Mouse (Mus musculus): ENCODE results near the gene H6pd. TPM values are rescaled to one million over a fixed set of nuclear protein-coding genes. Genes with fewer than 3 reads are reported as not detected.

The H6pd gene
- total and polyA plus RNA-seq, 2 experiments from 2014 or later: 7.3 to 25.7 TPM

GRCm38 (mm10) chr4:149941067-149941755 lies 67.6 kb downstream of the H6pd start:
- DNase-seq (ENCODE audit: low spot score): no peak
- H3K27ac ChIP-seq (ENCODE audit: low read depth): no peak overlapping the region
- H3K4me1 ChIP-seq (ENCODE audit: control insufficient read depth, insufficient read depth): peaks cover 39% of the 10 kb centered on the region
- no peaks in the 10 kb centered on the region for H3K36me3 ChIP-seq (replicated peaks; ENCODE audit: control insufficient read depth, insufficient read depth, low read length)
- no peaks in the 10 kb centered on the region for H3K27me3 ChIP-seq (ENCODE audit: control insufficient read depth, insufficient read depth, low read length)
- no peak overlapping the region for H3K9ac ChIP-seq (replicated peaks; ENCODE audit: low read depth, low read length)
- H3K4me2 ChIP-seq (ENCODE audit: low read depth, low read length): no peak overlapping the region
- H3K9me3 ChIP-seq (replicated peaks; ENCODE audit: control insufficient read depth, low read length): no peaks in the 10 kb centered on the region
- ATAC-seq (ENCODE audit: insufficient read depth, low read depth): peak; percentile 47
- WGBS: 66% methylated on average over 18 of the region's 18 CpGs
- TF ChIP-seq CTCF (IDR thresholded peaks at IDR 0.05; ENCODE audit: low read depth) (no peak), EP300 (IDR thresholded peaks at IDR 0.05; ENCODE audit: low read depth) (peak; percentile 85)
- no peak overlapping the region for H3K4me3 ChIP-seq (ENCODE audit: low read depth, low read length)

- Histone ChIP-seq H3K9ac (replicated peaks; ENCODE audit: low read depth, low read length) (no peak overlapping the region), H3K36me3 (replicated peaks; ENCODE audit: control insufficient read depth, insufficient read depth, low read length) (no peaks in the 10 kb centered on the region), H3K27ac (ENCODE audit: low read depth) (no peak overlapping the region), H3K27me3 (ENCODE audit: control insufficient read depth, insufficient read depth, low read length) (no peaks in the 10 kb centered on the region), H3K4me1 (ENCODE audit: control insufficient read depth, insufficient read depth) (peaks cover 28% of the 10 kb centered on the region), H3K4me2 (ENCODE audit: low read depth, low read length) (no peak overlapping the region), H3K4me3 (ENCODE audit: low read depth, low read length) (no peak overlapping the region), H3K9me3 (replicated peaks; ENCODE audit: control insufficient read depth, low read length) (no peaks in the 10 kb centered on the region)
- no peak for DNase-seq (ENCODE audit: low spot score)
- TF ChIP-seq CTCF (IDR thresholded peaks at IDR 0.05; ENCODE audit: low read depth) (no peak), EP300 (IDR thresholded peaks at IDR 0.05; ENCODE audit: low read depth) (no peak)
- no peak for ATAC-seq (ENCODE audit: insufficient read depth, low read depth)
- WGBS: 55% methylated on average over 8 of the region's 8 CpGs
These were observed 70.1 kb downstream of the H6pd start for GRCm38 (mm10) chr4:149938701-149939100.

GRCm38 (mm10) chr4:149936921-149937320 lies 71.9 kb downstream of the H6pd start:
- Histone ChIP-seq H3K4me3 (ENCODE audit: low read depth, low read length) (no peak overlapping the region), H3K27ac (ENCODE audit: low read depth) (no peak overlapping the region), H3K9me3 (replicated peaks; ENCODE audit: control insufficient read depth, low read length) (no peaks in the 10 kb centered on the region), H3K36me3 (replicated peaks; ENCODE audit: control insufficient read depth, insufficient read depth, low read length) (no peaks in the 10 kb centered on the region), H3K4me2 (ENCODE audit: low read depth, low read length) (no peak overlapping the region), H3K27me3 (ENCODE audit: control insufficient read depth, insufficient read depth, low read length) (no peaks in the 10 kb centered on the region), H3K9ac (replicated peaks; ENCODE audit: low read depth, low read length) (no peak overlapping the region), H3K4me1 (ENCODE audit: control insufficient read depth, insufficient read depth) (peaks cover 16% of the 10 kb centered on the region)
- ATAC-seq (ENCODE audit: insufficient read depth, low read depth): 0 out of 2 replicates have a peak, but pooled peaks have one; percentile 10
- no peak for TF ChIP-seq CTCF (IDR thresholded peaks at IDR 0.05; ENCODE audit: low read depth)
- TF ChIP-seq EP300 (IDR thresholded peaks at IDR 0.05; ENCODE audit: low read depth): no peak
- WGBS: 60% methylated on average over 5 of the region's 5 CpGs
- DNase-seq (ENCODE audit: low spot score): no peak

GRCm38 (mm10) chr4:149935470-149935869 lies 73.4 kb downstream of the H6pd start:
- Histone ChIP-seq H3K27ac (ENCODE audit: low read depth) (no peak overlapping the region), H3K4me1 (ENCODE audit: control insufficient read depth, insufficient read depth) (peaks cover 9% of the 10 kb centered on the region; the same call in 1 of the 2 replicates), H3K4me3 (ENCODE audit: low read depth, low read length) (no peak overlapping the region), H3K9me3 (replicated peaks; ENCODE audit: control insufficient read depth, low read length) (no peaks in the 10 kb centered on the region), H3K36me3 (replicated peaks; ENCODE audit: control insufficient read depth, insufficient read depth, low read length) (no peaks in the 10 kb centered on the region), H3K4me2 (ENCODE audit: low read depth, low read length) (no peak overlapping the region), H3K27me3 (ENCODE audit: control insufficient read depth, insufficient read depth, low read length) (no peaks in the 10 kb centered on the region), H3K9ac (replicated peaks; ENCODE audit: low read depth, low read length) (no peak overlapping the region)
- 79% methylated on average over 6 of the region's 6 CpGs for WGBS
- no peak for ATAC-seq (ENCODE audit: insufficient read depth, low read depth)
- DNase-seq (ENCODE audit: low spot score): no peak
- no peak for TF ChIP-seq EP300 (IDR thresholded peaks at IDR 0.05; ENCODE audit: low read depth)
- TF ChIP-seq CTCF (IDR thresholded peaks at IDR 0.05; ENCODE audit: low read depth): no peak

GRCm38 (mm10) chr4:149933519-149934245 lies 75.1 kb downstream of the H6pd start:
- no peaks in the 10 kb centered on the region for H3K36me3 ChIP-seq (replicated peaks; ENCODE audit: control insufficient read depth, insufficient read depth, low read length)
- no peak overlapping the region for H3K9ac ChIP-seq (replicated peaks; ENCODE audit: low read depth, low read length)
- no peak overlapping the region for H3K27ac ChIP-seq (ENCODE audit: low read depth)
- no peaks in the 10 kb centered on the region for H3K9me3 ChIP-seq (replicated peaks; ENCODE audit: control insufficient read depth, low read length)
- H3K4me1 ChIP-seq (ENCODE audit: control insufficient read depth, insufficient read depth): peaks cover 9% of the 10 kb centered on the region; the same call in 1 of the 2 replicates
- ATAC-seq (ENCODE audit: insufficient read depth, low read depth): no peak
- no peak overlapping the region for H3K4me3 ChIP-seq (ENCODE audit: low read depth, low read length)
- 83% methylated on average over 16 of the region's 16 CpGs for WGBS
- H3K4me2 ChIP-seq (ENCODE audit: low read depth, low read length): no peak overlapping the region
- TF ChIP-seq CTCF (IDR thresholded peaks at IDR 0.05; ENCODE audit: low read depth): no peak
- no peak for TF ChIP-seq EP300 (IDR thresholded peaks at IDR 0.05; ENCODE audit: low read depth)
- no peaks in the 10 kb centered on the region for H3K27me3 ChIP-seq (ENCODE audit: control insufficient read depth, insufficient read depth, low read length)
- DNase-seq (ENCODE audit: low spot score): no peak

All from heart, postnatal 0 days (tissue).